In genomic region chr3:41124000-41124294, GRCm38 (mm10) we compare ENCODE assay signal across 12 mouse cellular contexts. TPM values are rescaled to one million over a fixed set of nuclear protein-coding genes. Genes with fewer than 3 reads are reported as not detected.
DNase-seq lines count a peak whose midpoint lies in the region; ATAC-seq and TF ChIP-seq lines count a peak whose summit lies in the region.
"Had no signal": no experiment of that assay in that cellular context is flagged by ENCODE, and none has a peak within 500 bp of the region (broad histone marks: within the 10 kb centered on the region; RNA-seq: fewer than 3 reads in every experiment).

No protein-coding gene starts in this region.

- no peak for ATAC-seq in kidney, embryonic 15.5 days (replicated peaks; ENCODE audit: low FRiP score)
- no peak for ATAC-seq in forebrain, embryonic 16.5 days
- ATAC-seq in limb, embryonic 14.5 days (ENCODE audit: low FRiP score, low read depth): no peak
- no peak for ATAC-seq in neural tube, embryonic 15.5 days (ENCODE audit: low FRiP score)
- ATAC-seq: intestine, postnatal 0 days had no signal

- peak overlapping the region; percentile 29; the same call in 1 of the 2 replicates for H3K4me2 ChIP-seq in kidney, embryonic 15.5 days
- H3K4me2 ChIP-seq in forebrain, embryonic 16.5 days (ENCODE audit: low read length): peak overlapping the region; percentile 41
- no peak overlapping the region for H3K4me2 ChIP-seq in limb, embryonic 14.5 days (replicated peaks; ENCODE audit: low read depth, low read length, severe bottlenecking)
- peak overlapping the region; percentile 37 for H3K4me2 ChIP-seq in neural tube, embryonic 15.5 days

- H3K4me3 ChIP-seq in kidney, embryonic 15.5 days (replicated peaks): no peak overlapping the region
- H3K4me3 ChIP-seq in forebrain, embryonic 16.5 days (replicated peaks; ENCODE audit: low read length): no peak overlapping the region
- H3K4me3 ChIP-seq in limb, embryonic 14.5 days (replicated peaks; ENCODE audit: low read length): no peak overlapping the region
- no peak overlapping the region for H3K4me3 ChIP-seq in neural tube, embryonic 15.5 days (replicated peaks)
- H3K4me3 ChIP-seq: layer of hippocampus, adult 2 months had no signal

- H3K9me3 ChIP-seq in kidney, embryonic 15.5 days (replicated peaks): no peaks in the 10 kb centered on the region
- H3K9me3 ChIP-seq in forebrain, embryonic 16.5 days (ENCODE audit: control insufficient read depth, low read length): no peaks in the 10 kb centered on the region
- H3K9me3 ChIP-seq in limb, embryonic 14.5 days (ENCODE audit: control insufficient read depth, low read length): no peaks in the 10 kb centered on the region
- H3K9me3 ChIP-seq in neural tube, embryonic 15.5 days (replicated peaks): no peaks in the 10 kb centered on the region

- H3K9ac ChIP-seq in kidney, embryonic 15.5 days: no peak overlapping the region
- H3K9ac ChIP-seq in forebrain, embryonic 16.5 days (replicated peaks; ENCODE audit: low read depth, low read length): no peak overlapping the region; the same call in 1 of the 2 replicates
- 0 out of 2 replicates have a peak overlapping the region, but pooled peaks have one; percentile 12 for H3K9ac ChIP-seq in limb, embryonic 14.5 days (ENCODE audit: low read depth, low read length, severe bottlenecking)
- no peak overlapping the region for H3K9ac ChIP-seq in neural tube, embryonic 15.5 days (replicated peaks)

- 20% methylated on average over 12 of the region's 12 CpGs for WGBS in kidney, embryonic 15.5 days
- 16% methylated on average over 12 of the region's 12 CpGs for WGBS in forebrain, embryonic 16.5 days
- 24% methylated on average over 12 of the region's 12 CpGs for WGBS in limb, embryonic 14.5 days
- 22% methylated on average over 12 of the region's 12 CpGs for WGBS in neural tube, embryonic 15.5 days

- no peak for TF ChIP-seq POLR2A in limb, embryonic 14.5 days (IDR thresholded peaks at IDR 0.05; ENCODE audit: borderline replicate concordance, extremely low read depth, insufficient read depth, insufficient read length)

- peaks cover 30% of the 10 kb centered on the region for H3K27me3 ChIP-seq in kidney, embryonic 15.5 days
- no peaks in the 10 kb centered on the region for H3K27me3 ChIP-seq in forebrain, embryonic 16.5 days (replicated peaks; ENCODE audit: control insufficient read depth, insufficient read depth, low read length)
- H3K27me3 ChIP-seq in limb, embryonic 14.5 days (ENCODE audit: control insufficient read depth, insufficient read depth, low read length): peaks cover 3% of the 10 kb centered on the region; the same call in 1 of the 2 replicates
- H3K27me3 ChIP-seq in neural tube, embryonic 15.5 days (replicated peaks): no peaks in the 10 kb centered on the region

- H3K27ac ChIP-seq in kidney, embryonic 15.5 days: no peak overlapping the region
- no peak overlapping the region for H3K27ac ChIP-seq in forebrain, embryonic 16.5 days (ENCODE audit: low read length)
- H3K27ac ChIP-seq in limb, embryonic 14.5 days (replicated peaks; ENCODE audit: low read depth, low read length): no peak overlapping the region
- no peak overlapping the region for H3K27ac ChIP-seq in neural tube, embryonic 15.5 days (replicated peaks)
- H3K27ac ChIP-seq: layer of hippocampus, adult 2 months had no signal

- no peak for DNase-seq in kidney, adult 18-20 months
- DNase-seq in limb, embryonic 14.5 days (ENCODE audit: low spot score): no peak
- DNase-seq in cerebellum, adult 9-11 months: no peak
- no peak for DNase-seq in cerebellum, adult 11 months
- DNase-seq in left cerebral cortex, adult 18-20 months (ENCODE audit: low spot score in 2 of 2): no peak
- DNase-seq: liver; spleen, adult 18-20 months had no signal

- no peaks in the 10 kb centered on the region for H3K36me3 ChIP-seq in kidney, embryonic 15.5 days
- H3K36me3 ChIP-seq in forebrain, embryonic 16.5 days (ENCODE audit: control insufficient read depth, insufficient read depth): no peaks in the 10 kb centered on the region
- H3K36me3 ChIP-seq in limb, embryonic 14.5 days (ENCODE audit: control insufficient read depth, insufficient read depth, low read length): no peaks in the 10 kb centered on the region
- no peaks in the 10 kb centered on the region for H3K36me3 ChIP-seq in neural tube, embryonic 15.5 days

- H3K4me1 ChIP-seq in kidney, embryonic 15.5 days: 0 out of 2 replicates have a peak, but pooled peaks cover 4% of the 10 kb centered on the region
- H3K4me1 ChIP-seq in forebrain, embryonic 16.5 days (replicated peaks; ENCODE audit: control insufficient read depth, insufficient read depth, low read length): peaks cover 17% of the 10 kb centered on the region
- H3K4me1 ChIP-seq in limb, embryonic 14.5 days (ENCODE audit: control insufficient read depth, insufficient read depth, low read length): no peaks in the 10 kb centered on the region
- H3K4me1 ChIP-seq in neural tube, embryonic 15.5 days: peaks cover 17% of the 10 kb centered on the region

RNA-seq across cellular contexts. Expression of gene Pgrmc2, which starts 41.1 kb away (rescaled TPM):
- 40.9 and 41.0 TPM in 2 replicates for polyA plus RNA-seq in kidney, embryonic 15.5 days (2015; fragmentation: Nextera tagmentation; extraction: Ambion mirVana)
- polyA plus RNA-seq in forebrain, embryonic 16.5 days (2015; fragmentation: Nextera tagmentation; extraction: Ambion mirVana): 29.1 and 31.6 TPM in 2 replicates
- 30.9 and 41.9 TPM in 2 replicates for polyA plus RNA-seq in limb, embryonic 14.5 days (2012; rRNA removed)
- polyA plus RNA-seq in limb, embryonic 14.5 days (2014; fragmentation: Nextera tagmentation; extraction: Ambion mirVana): 34.2 and 34.3 TPM in 2 replicates
- 30.8 and 33.6 TPM in 2 replicates for polyA plus RNA-seq in neural tube, embryonic 15.5 days (2015; fragmentation: Nextera tagmentation; extraction: Ambion mirVana)
- 10 to 100 TPM; 62.9 to 64.4 TPM for total RNA-seq in left cerebral cortex, adult 18-20 months (2021)
